Mouse (Mus musculus) cortical plate, adult 2 months (tissue): ENCODE data around the gene Cited2.

Experiments used
- CTCF ChIP-seq: fragments of 200-500 bp; IDR thresholded peaks from 2 replicates; pipeline ENCODE4 v1.5.1; 2011; ENCODE audit warnings: mild to moderate bottlenecking, control low read depth, low read length; ENCODE audit not compliant: insufficient read depth; ENCODE audit errors: extremely low read depth
- POLR2A ChIP-seq: fragments of 200-500 bp; IDR thresholded peaks from 2 replicates; pipeline ENCODE4 v1.6.1; 2011; ENCODE audit warnings: mild to moderate bottlenecking, low read length, control low read depth; ENCODE audit not compliant: insufficient read depth; ENCODE audit errors: extremely low read depth

- TF ChIP-seq CTCF (0 out of 2 replicates have a peak, but pooled peaks have one; percentile 5), POLR2A (no peak)
Observed at GRCm38 (mm10) chr10:17760750-17761613, 38.0 kb downstream of the Cited2 start.
